Mouse (Mus musculus) olfactory bulb, adult 2 months (tissue): ENCODE measurements at regions not wholly inside any gene's neighbourhood (a gene's known extent, or its start where the extent isn't known, plus 50 kb on each side); places are given as distances from the start of the nearest gene placed in this dataset.

Experiments used
- CTCF ChIP-seq: fragments of 200-500 bp; IDR thresholded peaks from 2 replicates; pipeline ENCODE4 v1.5.1; 2012; ENCODE audit warnings: low read depth, mild to moderate bottlenecking, low read length, moderate library complexity; ENCODE audit not compliant: insufficient read depth
- POLR2A ChIP-seq: fragments of 200-500 bp; IDR thresholded peaks from 2 replicates; pipeline ENCODE4 v1.6.1; 2012; ENCODE audit warnings: mild to moderate bottlenecking, low read depth, low read length, moderate library complexity; ENCODE audit not compliant: insufficient read depth

- TF ChIP-seq POLR2A: no peak
- no peak for TF ChIP-seq CTCF
Measured at GRCm38 (mm10) chr9:61618510-61619249, 246.5 kb downstream of the Tle3 start.
